Comparison of ENCODE assay signal across 10 mouse cellular contexts in the genomic region with DNA sequence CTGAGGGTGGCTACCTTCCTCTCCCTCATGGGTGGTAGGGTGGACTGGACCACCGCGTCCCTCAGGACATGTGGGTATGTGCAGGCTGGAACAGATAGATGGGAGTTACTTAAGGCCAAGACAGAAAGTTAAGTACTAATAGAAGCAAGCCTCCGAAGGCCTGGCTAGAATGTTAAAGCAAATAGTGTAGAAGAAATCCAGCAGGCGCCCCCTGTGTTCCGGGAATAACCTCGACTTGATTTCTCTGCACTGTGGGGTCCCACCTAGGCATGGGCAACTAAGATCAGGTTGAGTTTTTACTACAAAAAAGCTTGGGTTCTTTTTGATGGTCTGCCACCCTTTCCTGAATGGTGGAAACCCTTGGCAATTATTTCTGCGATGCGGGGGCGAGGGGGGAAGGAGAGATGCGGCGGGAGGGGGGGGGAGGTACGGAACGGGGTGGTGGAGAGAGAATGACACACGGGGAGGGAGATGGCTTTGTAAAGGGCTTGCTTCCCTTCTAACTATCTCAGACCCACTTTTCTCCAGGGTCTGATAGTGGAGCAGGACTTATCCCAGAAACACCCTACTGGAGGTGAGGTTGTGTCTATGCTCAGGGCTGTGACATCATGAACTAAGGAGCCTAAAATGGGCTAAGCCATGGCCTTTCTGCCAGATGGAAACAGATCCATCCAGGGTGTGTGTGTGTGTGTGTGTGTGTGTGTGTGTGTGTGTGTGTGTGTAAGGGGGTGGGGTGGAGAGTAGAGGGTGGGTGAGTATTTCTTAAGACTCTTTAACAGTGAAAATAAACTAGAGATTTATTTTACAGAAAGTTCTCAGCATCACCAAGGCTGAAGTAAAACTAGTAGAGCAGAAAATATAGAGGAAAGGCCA. TPM values are rescaled to one million over a fixed set of nuclear protein-coding genes. Genes with fewer than 3 reads are reported as not detected.
DNase-seq lines count a peak whose midpoint lies in the region; ATAC-seq and TF ChIP-seq lines count a peak whose summit lies in the region.
"Had no signal": no experiment of that assay in that cellular context is flagged by ENCODE, and none has a peak within 500 bp of the region (broad histone marks: within the 10 kb centered on the region; RNA-seq: fewer than 3 reads in every experiment).

No protein-coding gene starts in this region.

- no peaks in the 10 kb centered on the region for H3K27me3 ChIP-seq in heart, embryonic 15.5 days
- H3K27me3 ChIP-seq in forebrain, embryonic 10.5 days (ENCODE audit: poor library complexity, severe bottlenecking) = no peaks in the 10 kb centered on the region
- H3K27me3 ChIP-seq in limb, embryonic 14.5 days (ENCODE audit: control insufficient read depth, insufficient read depth, low read length) = no peaks in the 10 kb centered on the region

- no peak for DNase-seq in heart, postnatal 14 days
- DNase-seq in brain, adult 2 months (ENCODE audit: low read depth, low spot score) = peak; percentile 58
- DNase-seq in forebrain, embryonic 10.5 days (ENCODE audit: extremely low spot score, low spot score) = no peak
- no peak for DNase-seq in limb, embryonic 14.5 days (ENCODE audit: low spot score)
- DNase-seq in B cell, adult 2 months = no peak
- no peak for DNase-seq in layer of hippocampus, postnatal 10 days (ENCODE audit: low spot score in 2 of 2)
- no peak for DNase-seq in spleen, postnatal 36 days (ENCODE audit: low spot score in 2 of 2)
- DNase-seq: liver, postnatal 0 days had no signal

- no peak overlapping the region for H3K9ac ChIP-seq in heart, embryonic 15.5 days
- no peak overlapping the region for H3K9ac ChIP-seq in limb, embryonic 14.5 days (ENCODE audit: low read depth, low read length, severe bottlenecking)
- H3K9ac ChIP-seq: liver, postnatal 0 days had no signal

- no peak overlapping the region for H3K4me2 ChIP-seq in heart, embryonic 15.5 days
- H3K4me2 ChIP-seq in limb, embryonic 14.5 days (replicated peaks; ENCODE audit: low read depth, low read length, severe bottlenecking) = peak overlapping the region; percentile 29; the same call in 1 of the 2 replicates

- H3K27ac ChIP-seq in heart, embryonic 15.5 days = 0 out of 2 replicates have a peak overlapping the region, but pooled peaks have one; percentile 72
- H3K27ac ChIP-seq in forebrain, embryonic 10.5 days = peak overlapping the region; percentile 85
- H3K27ac ChIP-seq in limb, embryonic 14.5 days (replicated peaks; ENCODE audit: low read depth, low read length) = peak overlapping the region; percentile 77

- no peak for TF ChIP-seq POLR2A in limb, embryonic 14.5 days (IDR thresholded peaks at IDR 0.05; ENCODE audit: borderline replicate concordance, extremely low read depth, insufficient read depth, insufficient read length)

- H3K9me3 ChIP-seq in heart, embryonic 15.5 days (replicated peaks) = no peaks in the 10 kb centered on the region
- no peaks in the 10 kb centered on the region for H3K9me3 ChIP-seq in forebrain, embryonic 10.5 days
- H3K9me3 ChIP-seq in limb, embryonic 14.5 days (ENCODE audit: control insufficient read depth, low read length) = no peaks in the 10 kb centered on the region

- H3K4me1 ChIP-seq in heart, embryonic 15.5 days (replicated peaks) = peaks cover 58% of the 10 kb centered on the region
- peaks cover 58% of the 10 kb centered on the region for H3K4me1 ChIP-seq in forebrain, embryonic 10.5 days
- H3K4me1 ChIP-seq in limb, embryonic 14.5 days (ENCODE audit: control insufficient read depth, insufficient read depth, low read length) = peaks cover 41% of the 10 kb centered on the region

- WGBS in heart, embryonic 15.5 days = 80% methylated on average over 14 of the region's 14 CpGs
- WGBS in forebrain, embryonic 10.5 days = 85% methylated on average over 14 of the region's 14 CpGs
- whole genome bisulfite sequencing in limb, embryonic 14.5 days = 84% methylated on average over 14 of the region's 14 CpGs

- no peak overlapping the region for H3K4me3 ChIP-seq in heart, embryonic 15.5 days
- peak overlapping the region; percentile 35 for H3K4me3 ChIP-seq in forebrain, embryonic 10.5 days
- H3K4me3 ChIP-seq in limb, embryonic 14.5 days (replicated peaks; ENCODE audit: low read length) = no peak overlapping the region

- no peak for ATAC-seq in heart, embryonic 15.5 days (replicated peaks; ENCODE audit: insufficient number of reproducible peaks, insufficient read depth, low FRiP score, low read depth)
- ATAC-seq in limb, embryonic 14.5 days (ENCODE audit: low FRiP score, low read depth) = peak; percentile 19
- ATAC-seq: CD4-positive, CD25-positive, alpha-beta regulatory T cell, adult 4 months; liver, postnatal 0 days had no signal

- intact Hi-C loops in heart, postnatal 14 days (cut with DNase I) = no loop called here

- H3K36me3 ChIP-seq in heart, embryonic 15.5 days = peaks cover 9% of the 10 kb centered on the region; the same call in 1 of the 2 replicates
- H3K36me3 ChIP-seq in forebrain, embryonic 10.5 days (replicated peaks) = no peaks in the 10 kb centered on the region
- H3K36me3 ChIP-seq in limb, embryonic 14.5 days (ENCODE audit: control insufficient read depth, insufficient read depth, low read length) = no peaks in the 10 kb centered on the region

RNA-seq across cellular contexts. Expression of a gene that starts 40.0 kb away (rescaled TPM):
- polyA plus RNA-seq in heart, embryonic 15.5 days (2015; fragmentation: Nextera tagmentation; extraction: Ambion mirVana) = 35.9 and 38.2 TPM in 2 replicates
- 10 to 100 TPM; 24.8 to 25.6 TPM for total RNA-seq in heart, postnatal 14 days (2021)
- 46.7 and 47.0 TPM in 2 replicates for polyA plus RNA-seq in forebrain, embryonic 10.5 days (2016; fragmentation: Nextera tagmentation; extraction: Ambion mirVana)
- 23.3 and 43.3 TPM in 2 replicates for polyA plus RNA-seq in limb, embryonic 14.5 days (2012; rRNA removed)
- polyA plus RNA-seq in limb, embryonic 14.5 days (2014; fragmentation: Nextera tagmentation; extraction: Ambion mirVana) = 96.4 and 109 TPM in 2 replicates
- total RNA-seq in layer of hippocampus, postnatal 10 days (2021) = 100 to 1,000 TPM; 110 to 118 TPM
